Mouse (Mus musculus) small intestine, adult 2 months (tissue): Measurements from ENCODE around the gene Frmd8.

ENCODE experiments used
- CTCF ChIP-seq: fragments of 200-500 bp; IDR thresholded peaks from 2 replicates; pipeline ENCODE4 v1.5.1; 2012; ENCODE audit warnings: low read depth, mild to moderate bottlenecking, control low read depth, inconsistent platforms, low read length, moderate library complexity, mixed read lengths; ENCODE audit not compliant: insufficient replicate concordance, insufficient read length; ENCODE audit errors: extremely low read depth
- POLR2A ChIP-seq: fragments of 200-500 bp; IDR thresholded peaks from 2 replicates; pipeline ENCODE4 v1.6.1; 2012; ENCODE audit warnings: low read depth, mild to moderate bottlenecking, control low read depth, inconsistent platforms, low read length, moderate library complexity

DNA sequence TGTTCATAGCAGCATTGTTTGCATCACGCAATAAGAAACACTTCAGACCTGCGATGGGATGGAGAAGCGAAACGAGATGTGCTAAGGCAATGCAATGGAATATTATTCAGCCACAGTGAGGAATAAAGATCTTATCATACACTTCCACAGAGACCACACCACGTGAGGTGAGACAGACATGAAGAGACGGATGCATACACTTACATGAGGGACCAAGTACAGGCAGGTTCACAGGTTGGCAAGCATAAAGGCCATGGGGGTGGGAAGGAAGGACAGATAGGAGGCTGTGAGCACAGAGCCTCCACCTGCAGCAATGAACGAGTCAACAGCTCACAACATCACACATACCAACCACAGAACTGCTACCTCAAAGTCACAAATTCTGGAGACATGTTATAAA lies 44.3 kb downstream of the Frmd8 start:
- TF ChIP-seq CTCF: no peak
- no peak for TF ChIP-seq POLR2A
